Mouse (Mus musculus) ovary, adult 18-20 months (tissue): ENCODE measurements at regions not wholly inside any gene's neighbourhood (a gene's known extent, or its start where the extent isn't known, plus 50 kb on each side); places are given as distances from the start of the nearest gene placed in this dataset.

Experiments
- DNase-seq: peaks from one replicate; pipeline ENCODE4 v3.0.0; 2022; ENCODE audit warnings: low spot score, mixed read lengths

GRCm38 (mm10) chr10:117447626-117448025, 67.8 kb upstream of the Cpsf6 start:
- DNase-seq: no peak

- DNase-seq: no peak
Measured at GRCm38 (mm10) chr10:117447206-117447605, 67.4 kb upstream of the Cpsf6 start.

- no peak for DNase-seq
Measured at GRCm38 (mm10) chr10:117446776-117447175, 67.0 kb upstream of the Cpsf6 start.

GRCm38 (mm10) chr10:117445801-117446490, 66.1 kb upstream of the Cpsf6 start:
- no peak for DNase-seq

GRCm38 (mm10) chr10:117445181-117445790, 65.5 kb upstream of the Cpsf6 start:
- no peak for DNase-seq

GRCm38 (mm10) chr10:117444761-117445160, 64.9 kb upstream of the Cpsf6 start:
- DNase-seq: no peak

GRCm38 (mm10) chr10:117443426-117444350, 63.9 kb upstream of the Cpsf6 start:
- DNase-seq: no peak

- no peak for DNase-seq
Measured at GRCm38 (mm10) chr10:117441979-117442803, 62.4 kb upstream of the Cpsf6 start.

GRCm38 (mm10) chr10:117441121-117441978, 61.5 kb upstream of the Cpsf6 start:
- DNase-seq: no peak

GRCm38 (mm10) chr10:117440225-117440976, 60.6 kb upstream of the Cpsf6 start:
- no peak for DNase-seq

- DNase-seq: no peak
Measured at GRCm38 (mm10) chr10:117439206-117440110, 59.6 kb upstream of the Cpsf6 start.

- DNase-seq: no peak
Measured at GRCm38 (mm10) chr10:117438614-117439193, 58.9 kb upstream of the Cpsf6 start.

- no peak for DNase-seq
Measured at GRCm38 (mm10) chr10:117437970-117438369, 58.2 kb upstream of the Cpsf6 start.

- no peak for DNase-seq
Measured at GRCm38 (mm10) chr10:117436875-117437715, 57.3 kb upstream of the Cpsf6 start.

GRCm38 (mm10) chr10:117436308-117436874, 56.6 kb upstream of the Cpsf6 start:
- DNase-seq: no peak

- DNase-seq: no peak
Measured at GRCm38 (mm10) chr10:117435734-117436121, 55.9 kb upstream of the Cpsf6 start.
